Mouse (Mus musculus) stomach, embryonic 16.5 days (tissue): Measurements from ENCODE around the gene Nectin2. TPM values are rescaled to one million over a fixed set of nuclear protein-coding genes. Genes with fewer than 3 reads are reported as not detected.
"Not testable (repeated sequence)": the region's sequence is repeated elsewhere in the genome, so short reads cannot be mapped to it uniquely, and the experiment has no call there.

Source experiments
- ATAC-seq: fragments of 200-750 bp; cut with Nextera tagmentation; 2 replicates; pipeline ENCODE4 v1.8.0; 2017; ENCODE audit warnings: moderate number of reproducible peaks, moderate TSS enrichment; ENCODE audit not compliant: insufficient read depth, low FRiP score
- H3K27ac ChIP-seq: fragments of 300-500 bp; sonication (generic); 2 replicates; pipeline ENCODE4 v1.5.1; 2014; ENCODE audit warnings: low read length
- H3K27me3 ChIP-seq: fragments of 300-500 bp; sonication (generic); 2 replicates; pipeline ENCODE4 v1.6.1; 2014; ENCODE audit warnings: low read length, control low read depth, mixed read lengths; ENCODE audit not compliant: control insufficient read depth, insufficient read depth
- H3K36me3 ChIP-seq: fragments of 300-500 bp; sonication (generic); 2 replicates; pipeline ENCODE4 v1.6.1; 2014; ENCODE audit warnings: low read length; ENCODE audit not compliant: control insufficient read depth, insufficient read depth
- H3K4me1 ChIP-seq: fragments of 300-500 bp; sonication (generic); 2 replicates; pipeline ENCODE4 v1.6.1; 2014; ENCODE audit warnings: low read length, control low read depth, mixed read lengths; ENCODE audit not compliant: control insufficient read depth, insufficient read depth
- H3K4me2 ChIP-seq: fragments of 300-500 bp; sonication (generic); 2 replicates; pipeline ENCODE4 v1.6.1; 2014; ENCODE audit warnings: low read depth, low read length, mixed read lengths
- H3K4me3 ChIP-seq: fragments of 300-500 bp; sonication (generic); replicated peaks from 2 replicates; pipeline ENCODE4 v1.5.1; 2014; ENCODE audit warnings: mild to moderate bottlenecking, low read length
- H3K9ac ChIP-seq: fragments of 300-500 bp; sonication (generic); 2 replicates; pipeline ENCODE4 v1.6.1; 2014; ENCODE audit warnings: low read length
- H3K9me3 ChIP-seq: fragments of 300-500 bp; sonication (generic); replicated peaks from 2 replicates; pipeline ENCODE4 v1.6.1; 2016; ENCODE audit warnings: low read length, control low read depth; ENCODE audit not compliant: control insufficient read depth
- WGBS: fragments of 180-500 bp; shearing (Covaris S2); extraction: QIAGEN DNeasy Blood & Tissue Kit; methylation state at CpG from one replicate; pipeline ENCODE4 v1.1.7; 2014; 5-methylcytosine and 5-hydroxymethylcytosine counted together
- polyA plus RNA-seq: library from polyadenylated mRNA; unstranded; fragments of >200 nt; fragmentation: Nextera tagmentation; extraction: Ambion mirVana; gene quantifications from 2 replicates; pipeline ENCODE4 v1.2.1, GENCODE M21; 2015

Nectin2 gene
- polyA plus RNA-seq, 1 experiment from 2014 or later = 98.6 TPM

- Histone ChIP-seq H3K36me3 (no peaks in the 10 kb centered on the region), H3K9me3 (no peaks in the 10 kb centered on the region), H3K4me3 (no peak overlapping the region), H3K27ac (no peak overlapping the region), H3K27me3 (no peaks in the 10 kb centered on the region), H3K4me1 (peaks cover 8% of the 10 kb centered on the region; the same call in 1 of the 2 replicates), H3K9ac (no peak overlapping the region), H3K4me2 (no peak overlapping the region)
- no peak for ATAC-seq
- WGBS = 98% methylated on average over 2 of the region's 2 CpGs
Measured at GRCm38 (mm10) chr7:19688611-19689010, 61.7 kb downstream of the Nectin2 start.

DNA sequence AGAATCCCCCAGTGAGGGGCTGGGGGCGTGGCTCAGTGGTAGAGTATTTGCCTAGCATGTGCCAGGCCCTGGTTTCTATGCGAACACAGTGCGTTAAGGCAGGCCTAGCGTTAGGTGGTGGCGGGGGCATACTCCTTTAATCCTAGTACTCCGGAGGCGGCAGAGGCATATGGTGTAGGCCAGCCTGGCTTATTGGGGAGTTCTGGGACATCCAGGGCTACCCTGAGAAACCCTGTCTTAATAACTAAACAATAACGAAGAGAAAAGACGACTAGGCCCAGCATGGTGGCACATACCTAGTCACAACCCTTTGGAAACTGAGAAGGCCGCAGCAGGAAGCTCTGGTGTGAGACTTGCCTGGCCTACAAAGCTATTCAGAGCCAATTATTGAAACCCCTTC lies 62.2 kb downstream of the Nectin2 start:
- H3K9ac ChIP-seq = no peak overlapping the region
- no peaks in the 10 kb centered on the region for H3K36me3 ChIP-seq
- no peaks in the 10 kb centered on the region for H3K9me3 ChIP-seq
- H3K27me3 ChIP-seq = no peaks in the 10 kb centered on the region
- WGBS = 94% methylated on average over 10 of the region's 10 CpGs
- no peak overlapping the region for H3K27ac ChIP-seq
- peaks cover 3% of the 10 kb centered on the region; the same call in 1 of the 2 replicates for H3K4me1 ChIP-seq
- no peak for ATAC-seq
- no peak overlapping the region for H3K4me2 ChIP-seq
- H3K4me3 ChIP-seq = no peak overlapping the region

- not testable (repeated sequence) for ATAC-seq, H3K9ac ChIP-seq, H3K36me3 ChIP-seq, H3K4me2 ChIP-seq, H3K27me3 ChIP-seq, H3K9me3 ChIP-seq, H3K4me1 ChIP-seq, H3K27ac ChIP-seq, H3K4me3 ChIP-seq
- WGBS = 59% methylated on average over 8 of the region's 8 CpGs
Measured at GRCm38 (mm10) chr7:19686927-19687583, 63.2 kb downstream of the Nectin2 start.

GRCm38 (mm10) chr7:19686521-19686920 lies 63.8 kb downstream of the Nectin2 start:
- no peak overlapping the region for H3K4me2 ChIP-seq
- H3K27ac ChIP-seq = no peak overlapping the region
- no peaks in the 10 kb centered on the region for H3K9me3 ChIP-seq
- no peak overlapping the region for H3K9ac ChIP-seq
- H3K27me3 ChIP-seq = no peaks in the 10 kb centered on the region
- no peak; the same call in 1 of the 2 replicates for ATAC-seq
- H3K4me1 ChIP-seq = no peaks in the 10 kb centered on the region
- no peaks in the 10 kb centered on the region for H3K36me3 ChIP-seq
- 77% methylated on average over 6 of the region's 6 CpGs for WGBS
- no peak overlapping the region for H3K4me3 ChIP-seq

- Histone ChIP-seq H3K4me2 (no peak overlapping the region), H3K9me3 (no peaks in the 10 kb centered on the region), H3K4me1 (no peaks in the 10 kb centered on the region), H3K4me3 (no peak overlapping the region), H3K9ac (no peak overlapping the region), H3K27ac (no peak overlapping the region), H3K27me3 (no peaks in the 10 kb centered on the region), H3K36me3 (no peaks in the 10 kb centered on the region)
- ATAC-seq = no peak
- WGBS = 40% methylated on average over 4 of the region's 4 CpGs
Measured at GRCm38 (mm10) chr7:19685374-19685773, 64.9 kb downstream of the Nectin2 start.

DNA sequence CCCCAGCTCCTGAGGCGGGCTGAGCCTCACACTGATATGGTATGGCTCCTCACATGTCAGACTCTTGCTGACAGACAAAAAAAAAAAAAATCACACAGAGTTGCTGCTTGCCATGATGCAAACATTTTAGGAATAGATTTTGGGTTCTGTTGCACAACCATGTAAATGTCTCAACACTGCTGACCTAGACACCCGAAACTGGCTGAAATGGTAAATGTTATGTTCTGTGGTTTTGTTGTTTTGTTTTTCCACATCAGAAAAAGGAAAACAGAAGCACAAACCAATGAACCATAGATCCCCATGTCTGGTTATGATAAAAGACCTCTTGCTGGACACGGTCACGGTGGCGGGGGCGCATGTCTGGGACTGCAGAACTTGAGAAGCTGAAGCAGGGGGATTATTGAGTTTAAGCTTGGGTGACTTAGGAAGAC lies 66.5 kb downstream of the Nectin2 start:
- Histone ChIP-seq H3K27me3 (no peaks in the 10 kb centered on the region), H3K27ac (0 out of 2 replicates have a peak overlapping the region, but pooled peaks have one; percentile 6), H3K4me1 (no peaks in the 10 kb centered on the region), H3K4me2 (no peak overlapping the region), H3K9ac (no peak overlapping the region), H3K4me3 (no peak overlapping the region), H3K9me3 (no peaks in the 10 kb centered on the region), H3K36me3 (no peaks in the 10 kb centered on the region)
- WGBS = 82% methylated on average over 6 of the region's 6 CpGs
- ATAC-seq = no peak

DNA sequence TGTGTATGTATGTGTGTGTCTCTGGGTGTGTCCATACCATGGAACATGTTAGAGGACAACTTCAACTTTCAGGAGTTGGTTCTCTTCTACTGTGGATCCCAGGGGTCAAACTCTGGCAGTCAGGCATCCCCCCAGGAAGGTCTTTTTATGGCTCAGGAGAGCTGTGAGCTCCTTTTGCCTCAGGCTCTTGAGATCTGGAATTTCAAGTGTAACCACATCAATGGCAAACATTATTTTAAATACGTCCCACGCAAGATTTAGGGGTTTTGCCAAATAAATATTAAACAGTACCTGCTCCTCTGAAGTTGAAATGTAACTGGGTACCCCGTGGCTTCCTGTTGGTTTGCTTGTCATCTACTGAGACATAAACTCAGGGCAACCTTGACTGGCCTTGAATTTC lies 67.3 kb downstream of the Nectin2 start:
- no peak overlapping the region for H3K9ac ChIP-seq
- H3K4me3 ChIP-seq = no peak overlapping the region
- H3K27ac ChIP-seq = no peak overlapping the region
- ATAC-seq = no peak
- no peaks in the 10 kb centered on the region for H3K36me3 ChIP-seq
- H3K27me3 ChIP-seq = no peaks in the 10 kb centered on the region
- no peak overlapping the region for H3K4me2 ChIP-seq
- no peaks in the 10 kb centered on the region for H3K9me3 ChIP-seq
- H3K4me1 ChIP-seq = no peaks in the 10 kb centered on the region
- 71% methylated on average over 3 of the region's 3 CpGs for WGBS

GRCm38 (mm10) chr7:19681202-19681694 lies 69.0 kb downstream of the Nectin2 start, which contains the start of the genes Gm44805 and Apoc4:
Gene Gm44805 (minus strand): TSS chr7:19681423.
Gene Apoc4 (minus strand): TSS chr7:19681479.
- Histone ChIP-seq H3K27ac (no peak within 1 kb of the TSS), H3K9me3 (no peaks in the 10 kb centered on the region), H3K4me3 (no peak within 1 kb of the TSS), H3K9ac (no peak within 1 kb of the TSS), H3K36me3 (no peaks in the 10 kb centered on the region), H3K27me3 (no peaks in the 10 kb centered on the region), H3K4me2 (no peak within 1 kb of the TSS), H3K4me1 (no peaks in the 10 kb centered on the region)
- ATAC-seq = no peak
- WGBS = 53% methylated on average over 8 of the region's 8 CpGs

DNA sequence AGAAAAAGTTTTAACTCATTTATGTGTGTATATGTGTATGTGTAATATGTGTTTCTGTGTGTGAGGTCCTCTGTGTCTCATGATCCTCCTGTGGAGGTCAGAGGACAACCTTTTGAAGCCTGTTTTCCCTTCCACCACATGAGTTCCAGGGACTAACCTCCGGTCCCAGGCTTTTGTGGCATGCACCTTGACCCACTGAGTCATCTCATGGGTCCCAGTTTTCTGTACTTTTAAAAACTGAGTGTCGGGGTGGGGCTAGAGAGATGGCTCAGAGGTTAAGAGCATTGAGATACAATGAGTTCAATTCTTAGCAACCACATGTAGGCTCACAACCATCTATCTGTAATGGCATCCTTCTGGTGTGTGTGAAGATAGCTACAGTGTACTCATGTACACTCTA lies 69.6 kb downstream of the Nectin2 start:
- H3K9ac ChIP-seq = no peak overlapping the region
- no peaks in the 10 kb centered on the region for H3K36me3 ChIP-seq
- H3K27ac ChIP-seq = no peak overlapping the region
- ATAC-seq = no peak
- H3K4me1 ChIP-seq = no peaks in the 10 kb centered on the region
- 85% methylated on average over 2 of the region's 2 CpGs for WGBS
- H3K9me3 ChIP-seq = no peaks in the 10 kb centered on the region
- H3K27me3 ChIP-seq = no peaks in the 10 kb centered on the region
- H3K4me3 ChIP-seq = no peak overlapping the region
- no peak overlapping the region for H3K4me2 ChIP-seq
